Mouse (Mus musculus): ENCODE measurements at regions not wholly inside any gene's neighbourhood (a gene's known extent, or its start where the extent isn't known, plus 50 kb on each side); places are given as distances from the start of the nearest gene placed in this dataset.

- TF ChIP-seq POLR2AphosphoS2 (IDR thresholded peaks at IDR 0.05; ENCODE audit: low read length) (no peak), MAFK (IDR thresholded peaks at IDR 0.05; ENCODE audit: borderline replicate concordance, low read depth, low read length) (no peak), GABPA (IDR thresholded peaks at IDR 0.05; ENCODE audit: low read depth, low read length) (no peak), CHD1 (IDR thresholded peaks at IDR 0.05; ENCODE audit: low read depth, low read length) (no peak), ZC3H11A (IDR thresholded peaks at IDR 0.05; ENCODE audit: low read depth, low read length) (no peak), TBP (IDR thresholded peaks at IDR 0.05; ENCODE audit: low read depth, low read length) (no peak), USF2 (IDR thresholded peaks at IDR 0.05; ENCODE audit: borderline replicate concordance in 1 of 2, insufficient read depth in 1 of 2, low read depth in 1 of 2, low read length in 2 of 2) (no peak), EP300 (IDR thresholded peaks at IDR 0.05; ENCODE audit: low read depth in 1 of 2, low read length in 2 of 2) (no peak), RAD21 (IDR thresholded peaks at IDR 0.05; ENCODE audit: low read depth, low read length) (no peak), USF1 (IDR thresholded peaks at IDR 0.05; ENCODE audit: low read depth, low read length) (no peak), MEF2A (IDR thresholded peaks at IDR 0.05; ENCODE audit: extremely low read depth, insufficient replicate concordance, low read depth, low read length, poor library complexity, severe bottlenecking) (no peak), MYB (IDR thresholded peaks at IDR 0.05; ENCODE audit: low read depth, low read length) (no peak), TCF12 (IDR thresholded peaks at IDR 0.05; ENCODE audit: low read depth, low read length) (no peak), ZKSCAN1 (IDR thresholded peaks at IDR 0.05; ENCODE audit: low read depth, low read length) (no peak), NRF1 (IDR thresholded peaks at IDR 0.05; ENCODE audit: insufficient read depth, low read depth, low read length, poor library complexity, severe bottlenecking) (no peak)
- H3K4me1 ChIP-seq (ENCODE audit: control insufficient read depth in 1 of 2, insufficient read depth in 2 of 2, low read length in 2 of 2): no peaks in the 10 kb centered on the region
- no peaks in the 10 kb centered on the region for H3K36me3 ChIP-seq (ENCODE audit: control insufficient read depth in 1 of 2, insufficient read depth in 2 of 2, low read length in 2 of 2)
- no peak overlapping the region for H3K27ac ChIP-seq (ENCODE audit: control insufficient read depth, low read depth, low read length)
- no peaks in the 10 kb centered on the region for H3K27me3 ChIP-seq (ENCODE audit: control insufficient read depth in 1 of 2, insufficient read depth in 2 of 2, low read length in 2 of 2)
- H3K9ac ChIP-seq (ENCODE audit: control insufficient read depth, low read depth, low read length, poor library complexity, severe bottlenecking): no peak overlapping the region
- H3K9me3 ChIP-seq (replicated peaks; ENCODE audit: insufficient read depth, low read length): no peaks in the 10 kb centered on the region
- H3K79me2 ChIP-seq (ENCODE audit: control insufficient read depth, insufficient read depth, low read length, poor library complexity): no peaks in the 10 kb centered on the region
- no peak for DNase-seq (ENCODE audit: low read depth, low spot score)
- H3K4me3 ChIP-seq (ENCODE audit: control insufficient read depth in 1 of 2, insufficient read depth in 1 of 2, low read depth in 2 of 2, low read length in 2 of 2): no peak overlapping the region
These were observed 251.6 kb upstream of the Tmprss15 start for GRCm38 (mm10) chr16:79342453-79342852.

- H3K27ac ChIP-seq (ENCODE audit: control insufficient read depth, low read depth, low read length): no peak overlapping the region
- TF ChIP-seq RCOR1 (IDR thresholded peaks at IDR 0.05; ENCODE audit: low read depth, low read length) (no peak), NRF1 (IDR thresholded peaks at IDR 0.05; ENCODE audit: insufficient read depth, low read depth, low read length, poor library complexity, severe bottlenecking) (no peak), GATA1 (IDR thresholded peaks at IDR 0.05; ENCODE audit: low read depth, low read length) (no peak)
- H3K4me1 ChIP-seq (ENCODE audit: control insufficient read depth in 1 of 2, insufficient read depth in 2 of 2, low read length in 2 of 2): no peaks in the 10 kb centered on the region
- H3K79me2 ChIP-seq (ENCODE audit: control insufficient read depth, insufficient read depth, low read length, poor library complexity): no peaks in the 10 kb centered on the region
- H3K9me3 ChIP-seq (replicated peaks; ENCODE audit: insufficient read depth, low read length): no peaks in the 10 kb centered on the region
- no peak for DNase-seq (ENCODE audit: low read depth, low spot score)
- no peaks in the 10 kb centered on the region for H3K36me3 ChIP-seq (ENCODE audit: control insufficient read depth in 1 of 2, insufficient read depth in 2 of 2, low read length in 2 of 2)
- no peak overlapping the region for H3K4me3 ChIP-seq (ENCODE audit: control insufficient read depth in 1 of 2, insufficient read depth in 1 of 2, low read depth in 2 of 2, low read length in 2 of 2)
- no peaks in the 10 kb centered on the region for H3K27me3 ChIP-seq (ENCODE audit: control insufficient read depth in 1 of 2, insufficient read depth in 2 of 2, low read length in 2 of 2)
- H3K9ac ChIP-seq (ENCODE audit: control insufficient read depth, low read depth, low read length, poor library complexity, severe bottlenecking): no peak overlapping the region
These were observed 245.5 kb upstream of the Tmprss15 start for GRCm38 (mm10) chr16:79336416-79336815.
